Mouse (Mus musculus) CD4-positive helper T cell, adult 2 months (primary cell): Measurements from ENCODE around the gene A830018L16Rik.
A peak's percentile ranks its signal among the peaks of the same experiment; 100 is the strongest.

Source experiments
- DNase-seq: peaks from one replicate; pipeline ENCODE4 v3.0.0-alpha.2; 2012; ENCODE audit warnings: low read depth, missing footprints, low spot score

A830018L16Rik gene

GRCm38 (mm10) chr1:11650137-11650536 is 236.2 kb downstream of the A830018L16Rik start:
- DNase-seq: no peak

GRCm38 (mm10) chr1:11652773-11653172 is 238.9 kb downstream of the A830018L16Rik start:
- no peak for DNase-seq

GRCm38 (mm10) chr1:11657341-11658060 is 243.6 kb downstream of the A830018L16Rik start:
- peak; percentile 7 for DNase-seq

GRCm38 (mm10) chr1:11658061-11658625 is 244.2 kb downstream of the A830018L16Rik start:
- no peak for DNase-seq

GRCm38 (mm10) chr1:11744749-11745314 is 330.9 kb downstream of the A830018L16Rik start:
- DNase-seq: no peak

- no peak for DNase-seq
These were observed 334.5 kb downstream of the A830018L16Rik start for GRCm38 (mm10) chr1:11748424-11748823.

DNA sequence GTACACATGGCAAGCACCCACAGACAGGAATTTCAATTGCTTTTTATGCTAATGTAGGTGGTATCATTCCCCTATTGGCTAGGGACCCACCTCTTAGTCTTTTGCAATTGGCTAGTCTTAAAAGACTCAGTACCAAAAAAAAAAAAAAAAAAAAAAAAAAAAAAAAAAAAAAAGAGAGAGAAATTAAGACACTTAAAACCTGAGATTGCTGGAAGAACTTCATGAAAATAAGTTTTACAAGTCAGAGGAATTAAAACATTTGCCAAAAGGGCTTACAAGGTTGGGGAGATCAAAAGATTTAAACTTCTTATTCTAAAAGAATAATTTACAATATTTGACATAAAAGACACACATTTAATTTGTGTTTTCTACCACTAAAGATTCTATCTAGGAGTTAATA is 336.2 kb downstream of the A830018L16Rik start:
- DNase-seq: no peak

DNA sequence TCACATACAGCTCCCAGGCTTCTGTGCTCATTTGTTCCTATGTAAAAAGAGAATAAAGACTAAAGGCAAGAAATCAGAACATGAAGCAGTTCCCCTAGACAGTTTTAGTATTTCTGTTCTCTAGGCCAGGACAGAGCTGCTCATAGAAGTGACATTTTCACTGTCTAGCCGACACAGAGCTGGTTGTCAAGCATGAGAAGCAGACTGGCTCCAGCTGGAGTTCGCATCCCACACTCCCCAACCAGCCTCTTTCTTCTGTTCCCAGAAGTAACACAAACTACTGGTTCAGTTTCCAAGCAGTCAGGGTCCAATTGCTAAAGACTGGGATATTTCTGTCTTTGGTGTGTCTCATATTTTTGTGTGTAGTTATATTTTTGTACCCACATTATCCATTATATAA is 336.7 kb downstream of the A830018L16Rik start:
- no peak for DNase-seq

DNA sequence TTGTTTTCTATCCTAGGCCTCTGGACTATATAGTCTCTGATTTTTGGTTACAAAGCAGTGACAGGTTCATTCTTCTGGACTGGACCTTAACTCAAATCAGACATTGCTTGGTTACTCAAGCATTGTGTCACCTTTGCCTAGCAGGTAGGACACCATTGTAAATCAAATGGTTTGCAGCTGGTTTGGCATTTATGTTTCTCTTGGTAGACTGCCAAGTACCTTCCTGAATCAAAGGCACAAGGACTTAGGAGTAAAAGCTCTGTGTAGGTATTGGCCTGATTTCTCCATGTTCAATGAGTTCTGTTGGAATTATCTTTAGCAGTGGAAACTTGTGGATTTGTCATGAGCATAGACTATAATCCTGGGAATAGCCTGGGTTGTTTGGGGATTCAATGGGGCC is 338.1 kb downstream of the A830018L16Rik start:
- no peak for DNase-seq

DNA sequence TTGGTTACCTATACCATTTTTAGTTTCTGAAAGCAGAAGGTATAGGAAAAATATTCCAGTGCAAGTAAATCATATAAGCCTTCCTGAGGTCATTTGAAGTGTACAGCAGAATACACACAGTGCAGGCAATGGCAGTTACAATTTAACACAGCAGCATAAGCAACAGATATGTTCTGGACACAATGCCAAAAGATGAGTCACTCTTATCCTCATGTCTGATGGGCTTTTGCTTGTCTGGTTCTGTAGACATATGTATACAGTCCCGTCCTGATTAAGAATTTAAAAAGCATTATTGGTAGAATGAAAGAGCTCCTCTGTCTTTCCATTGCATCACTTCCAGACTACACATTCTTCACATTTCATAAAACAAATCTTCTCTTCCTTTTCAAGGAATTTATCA is 374.4 kb downstream of the A830018L16Rik start:
- no peak for DNase-seq

GRCm38 (mm10) chr1:11792820-11793219 is 378.9 kb downstream of the A830018L16Rik start:
- DNase-seq: no peak

- DNase-seq: no peak
These were observed 381.8 kb downstream of the A830018L16Rik start for GRCm38 (mm10) chr1:11795666-11796065.

DNA sequence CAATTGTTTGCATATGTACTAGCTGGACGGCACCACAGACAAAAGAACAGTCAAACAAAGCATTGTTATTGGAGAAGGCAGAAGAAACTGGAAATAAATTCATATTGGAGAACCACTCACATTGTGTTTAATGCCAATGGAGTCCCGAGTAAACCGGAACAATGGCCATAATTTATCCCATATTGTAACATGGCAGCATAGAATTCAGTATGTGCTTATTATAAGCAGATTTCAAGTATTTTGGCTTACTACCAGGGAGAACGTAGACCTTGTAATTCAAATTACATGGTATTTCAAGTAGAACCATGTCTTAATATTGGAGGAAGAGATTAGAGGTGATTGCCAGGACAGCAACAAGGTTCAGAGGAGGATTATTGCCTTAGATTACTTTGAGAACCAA is 458.9 kb downstream of the A830018L16Rik start:
- no peak for DNase-seq

GRCm38 (mm10) chr1:11873573-11873972 is 459.7 kb downstream of the A830018L16Rik start:
- DNase-seq: no peak

GRCm38 (mm10) chr1:11881706-11882105 is 467.8 kb downstream of the A830018L16Rik start:
- DNase-seq: no peak

DNA sequence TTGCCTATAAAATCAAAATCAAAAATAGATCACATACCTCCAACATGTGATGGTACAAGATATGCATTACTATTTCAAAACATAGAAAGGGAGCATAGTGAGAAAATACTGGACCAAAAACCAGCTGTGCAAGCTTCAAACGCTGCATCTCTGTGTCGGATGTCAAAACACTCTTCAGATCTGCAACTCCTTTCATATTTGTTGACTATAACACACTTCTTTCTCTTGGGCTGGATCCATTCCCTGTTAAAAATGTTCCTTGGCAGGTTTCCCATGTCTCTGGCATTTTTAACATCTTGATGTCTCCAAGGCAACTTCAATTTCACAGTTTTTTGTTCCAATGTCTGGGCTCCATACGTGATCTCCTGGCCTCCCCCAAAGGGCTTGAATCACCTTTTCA is 481.8 kb downstream of the A830018L16Rik start:
- no peak for DNase-seq

- no peak for DNase-seq
These were observed 502.0 kb downstream of the A830018L16Rik start for GRCm38 (mm10) chr1:11915873-11916272.

- no peak for DNase-seq
These were observed 523.1 kb downstream of the A830018L16Rik start for GRCm38 (mm10) chr1:11936984-11937383.

DNA sequence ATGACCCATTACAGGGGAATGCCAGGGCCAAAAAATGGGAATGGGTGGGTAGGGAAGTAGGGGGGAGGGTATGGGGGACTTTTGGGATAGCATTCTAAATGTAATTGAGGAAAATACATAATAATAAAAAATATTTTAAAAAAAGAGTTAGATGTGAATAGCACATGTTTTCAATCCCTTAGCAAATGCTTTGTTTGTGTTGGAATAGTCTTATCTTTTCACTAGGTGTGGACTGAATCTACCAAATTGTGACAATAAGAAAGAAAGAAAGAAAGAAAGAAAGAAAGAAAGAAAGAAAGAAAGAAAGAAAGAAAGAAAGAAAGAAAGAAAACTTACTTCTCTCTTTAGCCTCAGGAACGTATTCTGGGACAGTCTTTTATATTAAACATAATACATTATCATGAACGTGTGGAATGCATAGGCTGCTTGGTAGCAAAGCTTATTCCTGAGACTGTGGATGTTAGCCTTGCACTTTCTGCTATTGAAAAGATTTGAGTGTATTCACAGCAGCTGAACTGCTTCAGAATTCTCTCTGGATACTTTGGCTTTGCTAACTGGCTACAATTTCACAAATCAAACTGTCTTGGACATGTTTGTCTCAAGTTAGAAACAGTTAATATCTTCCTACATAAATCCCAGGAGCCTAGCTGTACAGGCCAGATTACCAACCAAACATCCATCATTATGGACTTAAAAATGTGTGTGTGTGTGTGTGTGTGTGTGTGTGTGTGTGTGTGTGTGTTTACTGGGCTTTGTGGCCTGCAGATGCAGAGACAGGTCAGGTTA is 545.7 kb downstream of the A830018L16Rik start:
- DNase-seq: no peak

- no peak for DNase-seq
These were observed 568.8 kb downstream of the A830018L16Rik start for GRCm38 (mm10) chr1:11982590-11983136.

- no peak for DNase-seq
These were observed 576.1 kb downstream of the A830018L16Rik start for GRCm38 (mm10) chr1:11990011-11990410.

- DNase-seq: no peak
These were observed 582.5 kb downstream of the A830018L16Rik start for GRCm38 (mm10) chr1:11996297-11996878.
